Mouse (Mus musculus): ENCODE results near the gene Tinf2.

The Tinf2 gene

DNA sequence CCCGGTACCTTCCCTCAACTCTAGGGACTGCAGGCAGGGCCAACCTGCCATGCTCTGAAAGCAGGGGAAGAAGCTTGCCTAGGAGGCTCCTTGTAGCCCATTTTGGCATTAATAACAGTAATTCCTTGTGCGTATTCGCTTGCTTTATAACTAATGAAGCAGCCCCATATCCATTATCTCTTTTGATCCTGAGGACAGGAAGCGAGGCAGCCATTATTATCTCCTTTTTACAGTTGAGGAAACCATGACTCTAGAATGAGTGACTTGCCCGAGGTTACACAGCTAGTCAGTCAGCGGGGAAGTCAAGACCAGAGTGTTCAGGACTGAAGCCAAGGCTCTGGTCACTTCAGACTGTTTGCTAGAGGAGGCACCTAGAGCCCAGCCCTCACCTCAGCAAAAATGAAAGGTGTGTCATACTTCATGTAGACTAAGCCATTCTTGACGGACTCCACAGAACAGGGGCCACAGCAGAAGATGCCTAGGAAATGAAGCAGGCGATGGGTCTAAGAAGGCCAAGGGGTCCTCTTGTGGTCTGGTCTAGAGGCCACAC is 24.5 kb upstream of the Tinf2 start:
- no peak for DNase-seq (ENCODE audit: low spot score)

DNA sequence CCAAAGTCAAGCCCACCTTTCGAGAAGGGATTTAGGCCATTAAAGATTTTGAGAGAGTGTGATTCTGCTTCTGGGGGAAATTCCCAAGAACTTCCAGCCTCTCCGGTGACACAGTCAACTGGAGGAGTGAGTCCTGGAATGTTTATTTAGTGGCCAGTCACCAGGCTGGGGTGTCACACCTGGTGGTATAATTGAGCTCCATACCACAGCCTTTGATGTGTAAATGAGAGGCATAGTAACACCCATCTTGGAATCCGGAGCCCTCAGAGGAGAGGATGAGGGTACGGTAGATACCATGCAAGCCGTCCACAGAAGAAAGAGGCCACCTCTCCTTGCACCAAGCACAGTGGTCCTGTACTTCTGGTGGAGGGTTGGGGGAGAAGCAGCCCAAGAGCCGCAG is 21.1 kb upstream of the Tinf2 start:
- DNase-seq (ENCODE audit: low spot score), result no peak

DNA sequence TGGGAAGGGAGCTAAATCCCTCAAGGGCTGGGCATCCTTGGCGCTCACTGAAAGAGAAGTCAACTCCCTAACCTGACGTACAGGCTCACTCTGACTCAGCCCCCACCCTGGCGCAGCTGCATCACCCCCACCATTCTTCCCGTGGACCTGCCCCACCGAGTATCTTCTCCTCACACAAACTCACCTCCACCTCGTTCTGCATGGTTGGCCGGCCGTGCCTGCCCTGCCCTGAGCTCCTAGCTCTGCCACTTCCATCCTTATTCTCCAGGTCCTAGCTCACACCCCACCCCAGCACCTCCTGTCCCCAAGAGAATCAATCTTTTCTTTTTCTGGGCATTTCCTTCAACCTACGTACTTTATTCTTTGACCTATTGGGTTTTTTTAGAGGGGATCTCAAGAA is 19.5 kb upstream of the Tinf2 start:
- no peak for DNase-seq (ENCODE audit: low spot score)

DNA sequence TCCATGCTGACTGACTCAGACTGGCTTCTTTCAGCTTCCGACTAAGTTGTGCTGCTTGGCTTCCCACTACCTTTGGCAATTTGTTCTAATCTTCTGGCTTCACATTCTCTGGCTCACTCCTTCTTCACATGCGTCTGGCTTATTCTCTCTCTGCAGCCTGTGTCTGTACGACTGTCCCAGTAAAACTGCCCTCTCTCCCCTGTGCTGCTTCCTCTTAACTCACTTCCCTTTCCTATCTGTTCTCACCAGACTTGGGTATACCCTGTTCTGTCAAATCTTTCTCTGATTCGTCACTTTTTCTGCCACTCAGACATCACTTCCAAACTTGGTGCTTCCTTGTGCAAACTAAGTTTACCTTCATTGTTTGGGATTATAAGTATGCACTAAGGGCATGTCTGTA is 15.6 kb upstream of the Tinf2 start:
- no peak for DNase-seq (ENCODE audit: low spot score)

DNA sequence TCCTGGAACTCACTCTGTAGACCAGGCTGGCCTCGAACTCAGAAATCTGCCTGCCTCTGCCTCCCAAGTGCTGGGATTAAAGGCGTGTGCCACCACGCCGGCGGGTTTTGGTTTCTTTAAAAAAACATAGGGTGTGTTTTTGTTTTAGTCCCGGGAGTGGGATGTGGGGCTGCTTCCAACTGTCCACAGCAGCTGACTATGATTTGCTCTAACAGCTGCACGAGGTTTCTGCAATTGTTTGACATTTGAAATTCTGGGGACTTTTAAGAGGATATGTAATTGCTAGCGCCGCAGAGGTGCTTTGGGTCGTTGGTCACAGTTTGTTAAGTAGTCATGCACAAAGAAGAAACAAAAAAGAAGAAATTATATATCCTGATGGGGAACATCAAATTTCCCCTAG is 7.8 kb upstream of the Tinf2 start:
- DNase-seq (ENCODE audit: low spot score), result no peak

DNA sequence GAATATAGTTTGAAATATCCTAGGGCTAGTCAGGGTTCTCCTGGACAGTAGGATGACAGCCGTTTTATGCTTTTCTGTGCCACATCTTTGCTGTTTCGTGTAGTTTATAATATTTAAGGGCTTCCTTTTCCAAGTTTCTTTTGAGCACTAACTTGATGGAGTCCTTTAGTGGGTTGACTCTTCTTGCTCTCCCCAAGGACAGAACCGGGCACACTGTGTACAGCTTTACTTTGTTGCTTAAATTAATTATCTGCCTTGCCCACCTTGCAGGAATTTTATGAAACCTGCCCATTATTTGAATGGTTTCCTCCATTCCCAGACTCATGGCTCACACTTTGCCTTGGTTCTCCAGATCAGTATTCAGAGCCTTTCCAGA is 486 bp upstream of the Tinf2 start:
- DNase-seq (ENCODE audit: low spot score), result no peak

DNA sequence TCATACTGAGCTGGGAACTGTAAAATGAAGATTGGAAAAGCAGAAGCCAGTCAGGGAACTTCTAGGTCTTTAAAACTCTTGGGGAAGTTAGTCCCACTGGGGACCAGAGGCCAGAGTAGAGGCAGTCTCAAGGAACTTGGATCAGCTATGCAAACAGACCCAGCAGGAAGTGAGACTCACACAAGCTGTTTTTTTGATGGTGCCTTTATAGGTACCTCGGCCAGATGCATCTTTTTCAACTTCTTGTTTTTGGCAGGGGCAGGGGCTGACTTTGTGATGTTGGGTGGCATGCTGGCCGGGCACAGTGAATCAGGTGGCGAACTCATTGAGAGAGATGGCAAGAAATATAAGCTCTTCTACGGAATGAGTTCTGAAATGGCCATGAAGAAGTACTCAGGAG is 4.0 kb downstream of the Tinf2 start:
- no peak for DNase-seq (ENCODE audit: low spot score)

DNA sequence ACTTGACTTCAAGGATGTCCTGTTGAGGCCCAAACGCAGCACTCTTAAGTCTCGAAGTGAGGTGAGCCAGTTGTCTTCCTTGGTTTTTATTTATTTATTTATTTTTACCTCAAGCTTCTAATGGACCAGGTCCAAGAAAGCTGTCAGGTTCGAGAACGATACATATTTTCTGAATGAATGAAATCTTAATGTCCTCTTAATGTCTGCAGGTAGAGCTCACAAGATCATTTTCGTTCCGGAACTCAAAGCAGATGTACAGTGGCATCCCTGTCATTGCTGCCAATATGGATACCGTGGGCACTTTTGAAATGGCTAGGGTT is 8.9 kb downstream of the Tinf2 start:
- no peak for DNase-seq (ENCODE audit: low spot score)

DNA sequence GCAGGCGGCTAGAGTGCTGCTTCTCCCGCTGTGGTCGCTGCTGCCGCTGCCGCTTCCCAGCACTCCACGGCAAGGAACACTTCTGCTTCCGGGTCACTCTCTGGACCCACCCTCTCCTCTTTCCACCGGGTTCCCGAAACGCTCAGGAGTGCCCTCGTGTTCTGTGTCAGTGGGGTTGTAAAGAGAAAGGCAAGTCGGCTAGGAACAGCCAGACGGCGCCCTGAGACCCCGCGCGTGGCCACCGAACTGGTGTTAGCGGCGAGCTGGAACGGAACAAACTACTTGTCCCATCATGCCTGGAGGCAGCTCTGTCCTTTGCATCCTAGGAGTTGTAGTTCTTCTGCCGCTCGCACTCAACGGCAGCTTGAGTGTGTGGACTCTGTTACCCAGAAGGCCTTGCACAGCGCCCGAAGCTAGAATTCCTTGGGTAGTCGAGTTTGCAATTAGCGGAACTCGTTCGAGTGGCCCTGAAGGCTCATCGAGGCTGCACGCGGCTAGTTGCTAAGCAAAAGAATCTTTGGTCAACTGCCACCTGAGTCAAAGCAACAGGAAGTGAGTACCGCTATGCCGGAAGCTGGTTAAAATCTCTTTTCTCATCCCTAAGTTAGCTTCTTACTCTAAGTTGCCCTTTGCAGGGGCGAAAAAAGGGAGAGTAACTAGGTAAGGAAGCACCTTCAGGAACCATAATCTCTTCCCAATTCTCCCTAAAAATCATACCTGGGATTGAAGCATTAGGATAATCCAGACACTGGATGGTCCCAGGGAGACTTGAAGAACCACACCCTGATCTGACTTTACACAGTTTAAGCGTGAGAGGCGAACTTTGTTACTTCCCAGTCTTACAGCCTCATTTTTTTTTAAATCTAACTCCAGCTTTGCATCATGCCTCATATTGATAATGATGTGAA is 9.5 kb downstream of the Tinf2 start, which contains the start of the genes Gmpr2 and Nedd8:
Gene Gmpr2, plus strand, starts transcription at position 109 of the 908 bp plus-strand sequence.
Gene Nedd8, minus strand, starts transcription at position 292 of the 908 bp plus-strand sequence.
- DNase-seq (ENCODE audit: low spot score), result peak; percentile 97

DNA sequence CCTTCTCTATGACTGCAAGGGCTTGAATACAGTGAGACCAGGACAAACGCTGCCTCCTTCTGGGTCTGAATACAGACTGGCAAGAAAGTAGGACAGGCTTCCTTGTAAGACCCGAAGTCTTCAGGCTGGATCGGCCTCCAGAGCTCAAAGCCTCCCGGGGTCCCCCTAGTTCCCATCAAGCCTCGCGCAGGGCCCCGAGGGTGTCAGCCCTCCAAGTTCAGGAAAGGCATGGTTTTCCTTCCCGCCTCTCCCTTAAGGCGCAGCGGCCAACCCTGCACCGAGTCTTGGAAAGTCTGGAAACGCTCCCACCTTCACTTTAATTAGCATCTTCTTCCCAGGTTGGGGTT is 10.2 kb downstream of the Tinf2 start:
- no peak for DNase-seq (ENCODE audit: low spot score)

DNA sequence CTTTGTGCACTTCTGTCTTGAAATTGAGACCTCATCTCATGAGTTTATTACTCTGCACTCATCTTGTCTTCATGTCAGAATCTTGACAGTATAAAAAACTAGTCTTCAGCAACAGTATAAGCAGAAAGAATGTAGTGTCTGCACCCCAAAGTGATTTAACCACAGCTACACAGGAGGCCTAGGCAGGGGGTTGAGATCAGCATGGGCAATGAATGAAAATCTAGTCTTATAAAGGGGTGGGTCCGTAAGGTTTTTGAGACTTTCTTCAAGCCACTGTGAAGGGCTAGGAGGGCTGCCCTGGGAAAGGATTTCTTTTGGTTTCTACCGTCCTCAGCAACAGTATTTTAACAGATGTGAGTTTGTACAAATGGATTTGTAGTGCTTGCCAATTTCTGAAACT is 21.0 kb downstream of the Tinf2 start:
- no peak for DNase-seq (ENCODE audit: low spot score)

DNA sequence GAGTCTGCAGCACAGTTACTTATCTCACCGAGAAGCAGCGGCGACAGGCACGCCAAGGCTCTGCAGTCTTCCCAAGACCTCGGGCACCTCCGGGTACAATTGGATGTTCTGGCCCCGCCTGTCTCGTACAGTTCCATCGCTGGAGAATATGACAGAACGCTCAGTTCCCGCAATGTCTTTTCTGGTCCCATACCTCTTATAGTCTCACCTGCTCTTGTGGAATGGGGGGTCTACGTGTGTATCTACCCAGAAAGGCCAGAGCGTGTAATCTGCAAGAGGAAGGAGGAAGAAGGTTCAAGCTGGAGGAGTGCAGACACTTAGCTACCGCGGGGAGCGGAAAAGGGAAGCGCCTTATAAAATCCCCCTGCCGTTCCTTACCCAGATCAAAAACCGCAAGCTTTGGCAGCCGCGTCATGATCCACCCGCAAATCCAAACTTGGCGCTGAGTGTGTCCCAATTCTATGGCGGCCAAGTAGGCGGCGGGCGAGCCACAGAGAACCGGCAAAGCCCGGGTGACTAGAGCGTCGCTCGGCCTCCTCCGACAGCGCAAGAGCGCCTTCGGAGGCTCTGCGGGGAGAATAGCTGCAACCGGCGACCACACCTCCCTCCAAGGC is 21.6 kb downstream of the Tinf2 start, which contains the start of gene Mdp1:
Gene Mdp1, minus strand, starts transcription at position 549 of the 614 bp plus-strand sequence.
- DNase-seq (ENCODE audit: low spot score), result peak; percentile 92

DNA sequence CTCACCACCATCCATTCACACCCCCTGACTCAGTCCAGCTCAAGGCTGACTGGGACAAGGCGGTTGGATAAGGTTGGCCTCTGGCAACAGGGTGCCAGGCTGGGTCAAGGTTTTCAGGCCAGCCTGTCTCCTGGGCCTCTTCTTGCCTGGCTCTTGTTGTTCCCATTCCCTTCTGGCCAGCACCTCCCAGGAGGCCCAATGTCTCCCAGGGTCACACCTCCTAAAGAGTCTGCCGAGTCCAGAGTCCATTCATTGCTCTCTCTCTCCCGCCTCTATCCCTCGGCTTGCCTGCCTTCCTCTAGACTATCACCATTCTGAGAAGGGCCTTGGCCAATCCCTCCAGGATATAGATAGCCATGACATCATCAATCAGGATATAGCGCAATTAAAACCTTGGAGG is 23.6 kb downstream of the Tinf2 start:
- DNase-seq (ENCODE audit: low spot score), result no peak

DNA sequence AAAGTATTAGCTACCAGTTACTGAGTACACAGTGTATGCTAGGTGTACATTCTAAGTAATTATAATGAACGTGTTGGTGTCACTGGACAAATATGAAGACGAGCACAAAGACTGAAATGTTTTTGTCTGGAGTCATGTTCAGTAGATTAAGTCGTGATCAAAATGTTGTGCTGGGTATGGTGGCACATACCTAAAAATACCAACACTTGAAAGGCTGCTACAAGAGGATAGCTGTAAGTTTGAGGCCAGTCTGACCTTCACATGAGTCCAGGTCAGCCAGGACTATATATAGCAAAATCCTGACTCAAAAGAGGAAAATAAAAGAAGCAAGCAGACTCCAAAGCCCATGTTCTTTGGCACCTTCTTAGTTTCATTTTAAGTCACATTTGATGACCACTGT is 24.7 kb downstream of the Tinf2 start:
- DNase-seq (ENCODE audit: low spot score), result no peak

DNA sequence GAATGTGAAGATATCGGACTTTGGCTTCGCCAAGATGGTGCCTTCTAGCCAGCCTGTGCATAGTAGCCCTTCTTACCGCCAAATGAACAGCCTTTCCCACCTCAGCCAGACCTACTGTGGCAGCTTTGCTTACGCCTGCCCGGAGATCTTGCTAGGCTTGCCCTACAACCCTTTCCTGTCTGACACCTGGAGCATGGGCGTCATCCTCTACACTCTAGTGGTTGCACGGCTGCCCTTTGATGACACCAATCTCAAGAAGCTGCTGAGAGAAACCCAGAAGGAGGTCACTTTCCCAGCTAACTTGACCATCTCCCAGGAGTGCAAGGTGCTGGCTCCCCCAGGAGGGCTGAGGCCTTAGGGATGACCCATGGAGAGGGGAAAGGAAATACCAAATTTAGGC is 30.1 kb downstream of the Tinf2 start:
- no peak for DNase-seq (ENCODE audit: low spot score)

DNA sequence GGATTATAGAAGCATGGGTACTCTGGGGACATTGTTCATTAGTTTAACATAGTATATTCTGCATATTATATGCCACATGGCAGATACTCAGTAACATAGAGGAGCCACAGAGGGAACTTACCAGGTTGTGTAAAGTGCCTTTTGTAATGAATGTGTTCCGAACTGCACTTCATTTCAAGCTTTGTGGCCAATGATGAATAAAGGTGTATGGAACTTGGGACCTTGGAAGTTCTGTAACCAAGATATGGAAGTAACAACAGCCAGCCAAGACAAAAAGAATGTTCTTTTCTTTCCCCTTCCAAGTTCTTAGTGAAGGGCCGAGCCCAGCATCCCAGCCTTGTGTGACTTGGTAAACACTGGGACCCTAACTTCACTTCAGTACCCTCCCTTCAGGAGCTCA is 31.7 kb downstream of the Tinf2 start, which contains the start of gene Tssk4:
Gene Tssk4, plus strand, starts transcription at position 301 of the 400 bp plus-strand sequence.
- DNase-seq (ENCODE audit: low spot score), result no peak

DNA sequence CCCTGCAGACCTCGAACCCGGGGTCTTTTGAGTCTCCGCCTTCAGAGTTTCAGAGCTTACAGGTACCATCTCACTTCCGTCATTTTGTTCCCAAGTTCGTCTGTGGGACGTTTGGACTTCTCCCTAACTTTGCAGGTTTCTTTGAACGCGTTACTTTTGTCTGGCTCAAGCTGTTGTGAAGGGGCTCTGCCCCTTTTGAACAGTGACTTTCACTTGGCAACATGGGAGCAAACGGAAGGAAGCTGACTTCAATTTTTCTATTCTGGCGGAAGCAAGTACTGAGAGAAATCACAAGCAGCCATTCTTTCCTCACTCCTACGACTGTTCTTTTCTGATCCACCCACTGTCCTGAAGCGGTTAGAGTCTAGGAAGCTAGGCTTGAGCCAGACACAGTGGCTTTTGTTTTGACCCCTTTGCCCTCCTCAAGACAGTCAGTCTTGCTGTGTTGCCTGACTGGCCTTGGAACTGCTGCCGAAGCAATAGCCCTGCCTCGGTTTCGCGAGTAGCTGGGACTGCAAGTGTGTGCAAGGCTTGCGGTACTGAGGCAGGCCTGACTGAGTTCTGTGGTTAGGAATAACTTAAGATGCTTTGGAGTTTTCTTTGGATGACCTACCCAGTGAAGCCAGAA is 37.2 kb downstream of the Tinf2 start:
- peak; percentile 21 for DNase-seq (ENCODE audit: low spot score)

DNA sequence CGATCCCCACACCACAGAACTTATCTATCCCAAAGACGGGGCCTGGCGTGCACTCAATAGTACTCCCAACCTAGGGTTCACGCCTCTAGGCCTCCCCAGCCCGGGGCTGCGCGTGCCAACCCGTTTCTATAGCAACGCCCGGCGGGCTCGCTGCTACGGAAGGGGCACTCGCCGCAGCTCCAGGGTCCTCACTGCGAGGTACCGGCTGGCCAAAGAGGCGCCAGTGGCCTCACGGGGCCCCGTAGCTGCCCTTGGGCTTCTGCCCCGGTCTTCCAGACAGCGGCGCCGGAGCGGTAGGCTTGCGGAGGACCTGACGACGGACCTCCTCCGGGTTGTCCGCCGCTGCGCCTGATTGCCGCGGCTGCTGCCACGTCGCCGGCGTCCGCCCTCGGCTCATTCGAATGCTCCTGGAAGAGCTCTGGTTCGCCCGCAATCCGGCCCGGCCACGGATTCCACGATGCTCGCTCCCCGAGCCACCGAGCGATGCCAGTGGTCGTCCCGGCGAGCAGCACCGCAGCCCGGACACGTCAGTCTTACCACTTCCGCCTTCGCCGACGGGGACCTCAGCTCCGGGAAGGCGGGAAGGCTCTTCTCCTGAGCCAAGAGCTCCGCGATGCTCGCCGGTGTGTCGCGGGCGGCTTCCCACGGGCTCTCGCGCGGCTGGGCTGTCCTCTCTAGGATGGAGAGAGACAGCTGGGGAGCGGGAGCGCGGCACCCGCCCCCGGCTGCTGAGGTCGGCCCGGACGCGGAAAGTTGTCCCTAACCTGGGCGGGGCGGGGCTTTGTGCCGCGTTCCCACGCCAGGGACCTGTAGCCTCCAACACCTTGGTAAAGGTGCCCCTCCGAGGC is 38.3 kb downstream of the Tinf2 start, which contains the start of gene Tm9sf1:
Gene Tm9sf1, minus strand, starts transcription at position 747 of the 848 bp plus-strand sequence.
- DNase-seq (ENCODE audit: low spot score), result peak; percentile 84

DNA sequence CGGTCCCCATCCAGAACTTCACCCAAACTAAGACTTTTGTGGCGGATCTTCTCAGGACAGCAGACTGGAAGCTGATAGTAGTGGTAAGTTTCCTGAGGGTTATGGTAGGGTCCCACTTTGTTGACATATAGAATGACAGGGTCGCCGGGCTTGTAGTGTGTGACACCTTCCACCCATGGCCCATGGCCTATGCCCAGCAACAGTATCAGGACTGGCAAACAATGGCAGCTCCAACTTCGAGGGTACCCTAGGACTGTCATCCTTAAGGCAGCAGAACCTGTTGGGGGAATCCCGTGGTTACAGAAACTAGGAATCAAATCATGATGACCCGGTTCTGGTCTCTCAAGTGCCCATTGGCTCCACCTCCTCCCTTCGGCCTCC is 39.0 kb downstream of the Tinf2 start:
- DNase-seq (ENCODE audit: low spot score), result no peak

DNA sequence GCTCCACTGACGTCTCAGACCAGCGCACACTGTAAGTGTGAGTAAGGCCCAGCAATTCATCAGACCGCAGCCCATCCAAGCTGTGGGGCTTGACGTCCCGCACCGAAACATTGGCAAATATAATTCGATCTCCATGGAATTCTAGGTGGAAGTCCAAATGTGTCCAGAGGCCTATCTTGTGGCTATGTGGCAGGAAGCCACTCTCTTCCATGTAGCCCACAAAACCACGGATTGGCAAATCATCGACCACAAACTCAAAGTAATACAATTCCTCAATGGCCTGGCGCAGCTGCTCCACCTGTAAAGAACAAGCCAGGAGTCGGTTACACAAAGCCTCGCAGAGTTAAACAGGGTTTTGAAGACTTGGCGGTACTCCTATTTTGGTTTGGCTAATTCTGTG is 40.3 kb downstream of the Tinf2 start:
- no peak for DNase-seq (ENCODE audit: low spot score)

DNA sequence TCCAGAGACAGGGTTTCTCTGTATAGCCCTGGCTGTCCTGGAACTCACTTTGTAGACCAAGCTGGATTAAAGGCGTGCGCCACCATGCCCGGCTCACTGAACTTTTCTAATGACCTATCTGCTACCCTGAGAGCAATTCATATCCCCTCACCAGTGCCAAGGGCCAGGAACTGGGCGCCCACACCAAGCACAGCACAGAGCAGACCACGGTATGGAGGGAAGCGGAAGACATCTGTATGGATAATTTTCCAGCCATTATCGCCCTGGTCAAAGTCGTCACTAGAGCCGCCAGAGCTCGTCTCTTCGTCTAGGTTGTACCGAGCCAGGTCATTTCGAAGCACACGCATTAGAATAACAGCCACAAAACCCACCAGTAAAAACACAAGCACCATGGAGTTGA is 40.8 kb downstream of the Tinf2 start:
- DNase-seq (ENCODE audit: low spot score), result no peak

DNA sequence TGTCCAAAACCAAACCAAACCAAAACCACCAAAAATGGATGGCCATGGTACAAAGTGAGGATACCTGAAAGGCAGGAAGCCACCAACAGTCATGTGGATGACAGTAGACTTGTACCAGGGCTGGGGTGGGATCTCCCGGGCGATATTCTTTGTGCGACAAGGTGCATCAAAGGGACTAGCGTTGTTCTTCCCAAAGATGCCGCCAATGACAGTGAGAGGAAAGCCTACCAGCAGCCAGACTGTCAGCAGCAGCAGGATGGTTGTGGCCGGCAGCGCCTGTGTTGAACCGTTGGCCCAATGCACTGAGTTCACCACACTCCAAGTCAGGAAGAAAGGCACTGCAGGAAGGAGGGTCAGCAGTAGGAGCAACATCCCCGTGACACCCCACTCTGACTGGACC is 43.8 kb downstream of the Tinf2 start, which contains the start of gene Gm49378:
Gene Gm49378, minus strand, starts transcription at position 101 of the 400 bp plus-strand sequence.
- DNase-seq (ENCODE audit: low spot score), result no peak

Measured in embryo, embryonic 10.5 days (tissue).